Mouse (Mus musculus) liver, adult 2 months (tissue): ENCODE results near the gene Gm33543. TPM values are rescaled to one million over a fixed set of nuclear protein-coding genes. Genes with fewer than 3 reads are reported as not detected.

Experiments
- DNase-seq: peaks from one replicate; pipeline ENCODE4 v3.0.0-alpha.2; 2011; ENCODE audit warnings: low read depth, low spot score; ENCODE audit errors: extremely low read depth
- H3K27ac ChIP-seq: fragments of 200-500 bp; replicated peaks from 2 replicates; pipeline ENCODE4 v1.5.1; 2012; ENCODE audit warnings: low read depth, mild to moderate bottlenecking, control low read depth, inconsistent platforms, low read length; ENCODE audit not compliant: insufficient read depth
- H3K27me3 ChIP-seq: fragments of 200-500 bp; 2 replicates; pipeline ENCODE4 v1.6.1; 2012; ENCODE audit warnings: mild to moderate bottlenecking, moderate library complexity, low read length, inconsistent platforms; ENCODE audit not compliant: control insufficient read depth, insufficient read depth
- H3K36me3 ChIP-seq: fragments of 200-500 bp; 2 replicates; pipeline ENCODE4 v1.6.1; 2012; ENCODE audit warnings: low read length, inconsistent platforms; ENCODE audit not compliant: control insufficient read depth, insufficient read depth
- H3K4me1 ChIP-seq: fragments of 200-500 bp; 2 replicates; pipeline ENCODE4 v1.6.1; 2011; ENCODE audit warnings: low read length; ENCODE audit not compliant: control insufficient read depth, insufficient read depth
- H3K4me3 ChIP-seq: fragments of 200-500 bp; 2 replicates; pipeline ENCODE4 v1.5.1; 2011; ENCODE audit warnings: low read depth, mild to moderate bottlenecking, control low read depth, low read length, moderate library complexity; ENCODE audit not compliant: insufficient read depth
- H3K79me2 ChIP-seq: fragments of 200-500 bp; 2 replicates; pipeline ENCODE4 v1.6.1; 2012; ENCODE audit warnings: inconsistent platforms, mild to moderate bottlenecking, low read length, moderate library complexity; ENCODE audit not compliant: control insufficient read depth, insufficient read depth
- H3K9ac ChIP-seq: fragments of 200-500 bp; 2 replicates; pipeline ENCODE4 v1.6.1; 2012; ENCODE audit warnings: low read depth, mild to moderate bottlenecking, control low read depth, inconsistent platforms, low read length
- CTCF ChIP-seq: fragments of 200-500 bp; IDR thresholded peaks from 2 replicates; pipeline ENCODE4 v1.5.1; 2011; ENCODE audit warnings: low read depth, low read length, control low read depth
- POLR2A ChIP-seq: fragments of 200-500 bp; IDR thresholded peaks from 2 replicates; pipeline ENCODE4 v1.6.1; 2011; ENCODE audit warnings: low read length, control low read depth; ENCODE audit not compliant: insufficient read depth; ENCODE audit errors: extremely low read depth
- WGBS: fragments of 180-500 bp; shearing (Covaris S2); methylation state at CpG from one replicate; pipeline ENCODE4 v1.1.7; 2018; 5-methylcytosine and 5-hydroxymethylcytosine counted together
- polyA plus RNA-seq: library from polyadenylated mRNA; depleted of rRNA; stranded (reverse); fragments of >200 nt; gene quantifications from 2 replicates; pipeline ENCODE4 v1.2.3, GENCODE M21; 2012
- total RNA-seq: library from RNA; depleted of rRNA; stranded (reverse); fragments of >200 nt; gene quantifications from 2 replicates; pipeline ENCODE4 v1.2.3, GENCODE M21; 2014

The Gm33543 gene
- total and polyA plus RNA-seq, 2 experiments = 7.3 to 24.2 TPM

- H3K36me3 ChIP-seq = no peaks in the 10 kb centered on the region
- no peak for TF ChIP-seq CTCF
- TF ChIP-seq POLR2A = no peak
- H3K27ac ChIP-seq = no peak overlapping the region
- no peaks in the 10 kb centered on the region for H3K27me3 ChIP-seq
- H3K79me2 ChIP-seq = no peaks in the 10 kb centered on the region
- WGBS = 81% methylated on average over 4 of the region's 4 CpGs
- H3K9ac ChIP-seq = no peak overlapping the region
- H3K4me3 ChIP-seq = no peak overlapping the region
- peaks cover 3% of the 10 kb centered on the region; the same call in 1 of the 2 replicates for H3K4me1 ChIP-seq
- DNase-seq = no peak
Measured at GRCm38 (mm10) chr10:95811869-95812268, 30.9 kb downstream of the Gm33543 start.

GRCm38 (mm10) chr10:95801443-95801811 lies 41.3 kb downstream of the Gm33543 start:
- Histone ChIP-seq H3K27ac (no peak overlapping the region), H3K4me1 (no peaks in the 10 kb centered on the region), H3K9ac (no peak overlapping the region), H3K79me2 (no peaks in the 10 kb centered on the region), H3K36me3 (no peaks in the 10 kb centered on the region), H3K27me3 (no peaks in the 10 kb centered on the region), H3K4me3 (no peak overlapping the region)
- WGBS = 86% methylated on average over 2 of the region's 2 CpGs
- DNase-seq = no peak
- TF ChIP-seq CTCF = no peak
- TF ChIP-seq POLR2A = no peak

- H3K9ac ChIP-seq = no peak overlapping the region
- H3K36me3 ChIP-seq = no peaks in the 10 kb centered on the region
- H3K79me2 ChIP-seq = no peaks in the 10 kb centered on the region
- no peak for DNase-seq
- TF ChIP-seq CTCF (no peak), POLR2A (no peak)
- no peak overlapping the region for H3K27ac ChIP-seq
- H3K27me3 ChIP-seq = no peaks in the 10 kb centered on the region
- H3K4me3 ChIP-seq = no peak overlapping the region
- H3K4me1 ChIP-seq = no peaks in the 10 kb centered on the region
- WGBS = 89% methylated on average over 7 of the region's 7 CpGs
Measured at GRCm38 (mm10) chr10:95800693-95801442, 41.9 kb downstream of the Gm33543 start.

- TF ChIP-seq CTCF (no peak), POLR2A (no peak)
- Histone ChIP-seq H3K79me2 (no peaks in the 10 kb centered on the region), H3K36me3 (peaks cover 3% of the 10 kb centered on the region; the same call in 1 of the 2 replicates), H3K27ac (no peak overlapping the region), H3K27me3 (no peaks in the 10 kb centered on the region), H3K4me1 (no peaks in the 10 kb centered on the region), H3K4me3 (no peak overlapping the region), H3K9ac (no peak overlapping the region)
- 84% methylated on average over 12 of the region's 12 CpGs for WGBS
- no peak for DNase-seq
Measured at GRCm38 (mm10) chr10:95797645-95798395, 44.9 kb downstream of the Gm33543 start.

GRCm38 (mm10) chr10:95795500-95795899 lies 47.2 kb downstream of the Gm33543 start:
- Histone ChIP-seq H3K4me3 (no peak overlapping the region), H3K27ac (no peak overlapping the region), H3K36me3 (peaks cover 9% of the 10 kb centered on the region; the same call in 1 of the 2 replicates), H3K9ac (no peak overlapping the region), H3K4me1 (no peaks in the 10 kb centered on the region), H3K79me2 (no peaks in the 10 kb centered on the region), H3K27me3 (no peaks in the 10 kb centered on the region)
- TF ChIP-seq POLR2A (no peak), CTCF (no peak)
- no peak for DNase-seq
- 86% methylated on average over 4 of the region's 4 CpGs for WGBS
